Mouse (Mus musculus): ENCODE measurements around the gene Fasn. TPM values are rescaled to one million over a fixed set of nuclear protein-coding genes. Genes with fewer than 3 reads are reported as not detected.
"Not testable (repeated sequence)": the region's sequence is repeated elsewhere in the genome, so short reads cannot be mapped to it uniquely, and the experiment has no call there.

The Fasn gene
- total RNA-seq, 2 experiments from 2014 or later, result 6.8 to 20.0 TPM

GRCm38 (mm10) chr11:120846725-120847475, 22.6 kb upstream of the Fasn start:
- intact Hi-C loops (cut with DNase I), result no loop called here
- TF ChIP-seq CTCF (IDR thresholded peaks at IDR 0.05), result no peak
- H3K4me3 ChIP-seq, result no peak overlapping the region
- H3K27ac ChIP-seq, result peak overlapping the region; percentile 46; the same call in 1 of the 2 replicates
- DNase-seq, result peak; percentile 41

GRCm38 (mm10) chr11:120844329-120844728, 20.0 kb upstream of the Fasn start:
- no peak for TF ChIP-seq CTCF (IDR thresholded peaks at IDR 0.05)
- no peak for DNase-seq
- Histone ChIP-seq H3K4me3 (no peak overlapping the region), H3K27ac (no peak overlapping the region)
- intact Hi-C loops (cut with DNase I), result no loop called here

- no peak overlapping the region for H3K27ac ChIP-seq
- no peak for DNase-seq
- H3K4me3 ChIP-seq, result no peak overlapping the region
- intact Hi-C loops (cut with DNase I), result no loop called here
- no peak for TF ChIP-seq CTCF (IDR thresholded peaks at IDR 0.05)
Observed at GRCm38 (mm10) chr11:120833555-120834280, 9.4 kb upstream of the Fasn start.

- intact Hi-C loops (cut with DNase I); DNase-seq; H3K4me3 ChIP-seq; H3K27ac ChIP-seq: not testable (repeated sequence)
Observed at GRCm38 (mm10) chr11:120832962-120833361, 8.6 kb upstream of the Fasn start.

- intact Hi-C loops (cut with DNase I), result no loop called here
- Histone ChIP-seq H3K27ac (no peak overlapping the region), H3K4me3 (no peak overlapping the region)
- DNase-seq, result no peak
- no peak for TF ChIP-seq CTCF (IDR thresholded peaks at IDR 0.05)
Observed at GRCm38 (mm10) chr11:120831659-120832440, 7.5 kb upstream of the Fasn start.

GRCm38 (mm10) chr11:120830686-120831085, 6.3 kb upstream of the Fasn start:
- intact Hi-C loops (cut with DNase I), result no loop called here
- Histone ChIP-seq H3K4me3 (no peak overlapping the region), H3K27ac (no peak overlapping the region)
- TF ChIP-seq CTCF (IDR thresholded peaks at IDR 0.05), result no peak
- DNase-seq, result no peak

- intact Hi-C loops (cut with DNase I), result no loop called here
- TF ChIP-seq CTCF (IDR thresholded peaks at IDR 0.05), result no peak
- no peak overlapping the region for H3K27ac ChIP-seq
- no peak overlapping the region for H3K4me3 ChIP-seq
- no peak for DNase-seq
Observed at GRCm38 (mm10) chr11:120829757-120830532, 5.6 kb upstream of the Fasn start.

- DNase-seq, result no peak
- no peak for TF ChIP-seq CTCF (IDR thresholded peaks at IDR 0.05)
- intact Hi-C loops (cut with DNase I), result no loop called here
- no peak overlapping the region for H3K27ac ChIP-seq
- no peak overlapping the region for H3K4me3 ChIP-seq
Observed at GRCm38 (mm10) chr11:120828416-120828815, 4.1 kb upstream of the Fasn start.

- TF ChIP-seq CTCF (IDR thresholded peaks at IDR 0.05), result no peak
- Histone ChIP-seq H3K4me3 (no peak overlapping the region), H3K27ac (peak overlapping the region; percentile 85)
- intact Hi-C loops (cut with DNase I), result no loop called here
- DNase-seq, result no peak
Observed at GRCm38 (mm10) chr11:120826016-120826953, 1.9 kb upstream of the Fasn start.

GRCm38 (mm10) chr11:120825289-120825863, 1.0 kb upstream of the Fasn start:
- Histone ChIP-seq H3K27ac (peak overlapping the region; percentile 85), H3K4me3 (peak overlapping the region; percentile 95)
- no peak for DNase-seq
- intact Hi-C loops (cut with DNase I), result no loop called here
- TF ChIP-seq CTCF (IDR thresholded peaks at IDR 0.05), result no peak

- no peak for TF ChIP-seq CTCF (IDR thresholded peaks at IDR 0.05)
- peak overlapping the region; percentile 95 for H3K4me3 ChIP-seq
- intact Hi-C loops (cut with DNase I), result no loop called here
- DNase-seq, result no peak
- H3K27ac ChIP-seq, result peak overlapping the region; percentile 85
Observed at GRCm38 (mm10) chr11:120824787-120825288, 491 bp upstream of the Fasn start.

All from gastrocnemius, adult 2 months (tissue).